Mouse (Mus musculus) lung, embryonic 14.5 days (tissue): ENCODE results near the gene Sirt2. TPM values are rescaled to one million over a fixed set of nuclear protein-coding genes. Genes with fewer than 3 reads are reported as not detected.

Experiments used
- ATAC-seq: fragments of 200-750 bp; cut with Nextera tagmentation; 2 replicates; pipeline ENCODE4 v1.8.0; 2017; ENCODE audit warnings: mild to moderate bottlenecking, moderate TSS enrichment, moderate library complexity; ENCODE audit not compliant: insufficient read depth
- DNase-seq: peaks from one replicate; pipeline ENCODE4 v3.0.0-alpha.2; 2015
- H3K27ac ChIP-seq: fragments of 300-500 bp; sonication (generic); 2 replicates; pipeline ENCODE4 v1.5.1; 2014; ENCODE audit warnings: low read depth, mild to moderate bottlenecking, moderate library complexity
- H3K27me3 ChIP-seq: fragments of 300-500 bp; sonication (generic); 2 replicates; pipeline ENCODE4 v1.6.1; 2014; ENCODE audit warnings: low read length, control low read depth; ENCODE audit not compliant: insufficient read depth
- H3K36me3 ChIP-seq: fragments of 300-500 bp; sonication (generic); 2 replicates; pipeline ENCODE4 v1.6.1; 2014; ENCODE audit warnings: control low read depth; ENCODE audit not compliant: insufficient read depth
- H3K4me1 ChIP-seq: fragments of 300-500 bp; sonication (generic); 2 replicates; pipeline ENCODE4 v1.6.1; 2014; ENCODE audit warnings: antibody characterized with exemption, control low read depth; ENCODE audit not compliant: insufficient read depth
- H3K4me2 ChIP-seq: fragments of 300-500 bp; sonication (generic); 2 replicates; pipeline ENCODE4 v1.6.1; 2014; ENCODE audit warnings: mild to moderate bottlenecking
- H3K4me3 ChIP-seq: fragments of 300-500 bp; sonication (generic); 2 replicates; pipeline ENCODE4 v1.5.1; 2014; ENCODE audit warnings: low read depth, low read length
- H3K9ac ChIP-seq: fragments of 300-500 bp; sonication (generic); 2 replicates; pipeline ENCODE4 v1.6.1; 2014
- H3K9me3 ChIP-seq: fragments of 300-500 bp; sonication (generic); 2 replicates; pipeline ENCODE4 v1.6.1; 2016; ENCODE audit warnings: low read depth, low read length, control low read depth
- CTCF ChIP-seq: IDR thresholded peaks from 2 replicates; pipeline ENCODE4 v1.5.1; 2016; ENCODE audit warnings: antibody characterized with exemption, low read depth
- WGBS: fragments of 180-500 bp; shearing (Covaris S2); extraction: QIAGEN DNeasy Blood & Tissue Kit; methylation state at CpG from one replicate; pipeline ENCODE4 v1.1.7; 2014; 5-methylcytosine and 5-hydroxymethylcytosine counted together
- polyA plus RNA-seq: library from polyadenylated mRNA; unstranded; fragments of >200 nt; fragmentation: Nextera tagmentation; extraction: Ambion mirVana; gene quantifications from 2 replicates; pipeline ENCODE4 v1.2.1, GENCODE M21; 2014

Gene Sirt2
- polyA plus RNA-seq, 1 experiment from 2014 or later, result 54.0 TPM

DNA sequence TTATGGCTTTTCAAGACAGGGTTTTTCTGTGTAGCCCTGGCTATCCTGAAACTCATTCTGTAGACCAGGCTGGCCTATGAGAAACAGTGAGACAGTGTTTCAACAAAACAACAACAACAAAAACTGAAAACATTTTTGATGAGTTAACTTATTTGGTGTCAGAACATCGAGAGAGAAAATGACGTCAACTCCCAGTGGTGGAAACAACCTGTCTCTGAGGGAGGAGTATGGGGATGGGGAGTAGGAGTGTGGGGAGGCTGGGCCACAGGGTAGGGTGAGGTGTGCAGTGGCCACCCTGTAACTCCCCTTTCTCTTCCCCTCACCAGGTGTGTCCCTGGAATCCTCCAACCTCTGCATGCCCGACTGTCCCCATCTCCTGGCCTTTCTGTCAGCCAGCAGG is 28.0 kb downstream of the Sirt2 start:
- H3K27me3 ChIP-seq, result no peaks in the 10 kb centered on the region
- no peak overlapping the region for H3K4me3 ChIP-seq
- H3K9me3 ChIP-seq, result no peaks in the 10 kb centered on the region
- no peak overlapping the region for H3K9ac ChIP-seq
- ATAC-seq (no peak), DNase-seq (no peak)
- H3K36me3 ChIP-seq, result no peaks in the 10 kb centered on the region
- H3K4me1 ChIP-seq, result peaks cover 6% of the 10 kb centered on the region; the same call in 1 of the 2 replicates
- no peak overlapping the region for H3K4me2 ChIP-seq
- TF ChIP-seq CTCF, result no peak
- H3K27ac ChIP-seq, result no peak overlapping the region
- 80% methylated on average over 3 of the region's 3 CpGs for WGBS

DNA sequence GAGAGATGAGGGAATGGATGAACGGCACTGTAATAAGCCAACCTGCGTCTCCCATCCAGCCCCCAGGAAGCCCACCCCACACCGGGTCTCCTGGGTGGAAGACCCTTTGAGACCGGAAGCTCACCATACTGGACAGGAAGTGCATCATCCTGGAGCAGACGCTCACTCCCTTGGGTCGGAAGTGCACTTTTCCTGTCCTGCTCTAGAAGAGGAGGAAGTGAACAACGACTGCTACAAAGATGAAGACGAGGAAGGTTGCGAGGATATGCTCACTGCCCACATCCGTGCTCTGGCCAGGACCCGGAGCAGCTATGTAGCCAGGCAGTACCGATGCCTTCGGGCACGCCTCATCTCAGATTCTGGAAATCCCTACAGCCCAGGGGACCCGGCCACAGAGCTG is 29.3 kb downstream of the Sirt2 start:
- H3K36me3 ChIP-seq, result no peaks in the 10 kb centered on the region
- no peak for TF ChIP-seq CTCF
- no peak overlapping the region for H3K4me3 ChIP-seq
- peaks cover 3% of the 10 kb centered on the region; the same call in 1 of the 2 replicates for H3K4me1 ChIP-seq
- ATAC-seq (no peak), DNase-seq (no peak)
- H3K27ac ChIP-seq, result peak overlapping the region; percentile 66; the same call in 1 of the 2 replicates
- H3K4me2 ChIP-seq, result peak overlapping the region; percentile 58
- no peaks in the 10 kb centered on the region for H3K9me3 ChIP-seq
- 68% methylated on average over 15 of the region's 15 CpGs for WGBS
- H3K9ac ChIP-seq, result 0 out of 2 replicates have a peak overlapping the region, but pooled peaks have one; percentile 17
- H3K27me3 ChIP-seq, result no peaks in the 10 kb centered on the region

DNA sequence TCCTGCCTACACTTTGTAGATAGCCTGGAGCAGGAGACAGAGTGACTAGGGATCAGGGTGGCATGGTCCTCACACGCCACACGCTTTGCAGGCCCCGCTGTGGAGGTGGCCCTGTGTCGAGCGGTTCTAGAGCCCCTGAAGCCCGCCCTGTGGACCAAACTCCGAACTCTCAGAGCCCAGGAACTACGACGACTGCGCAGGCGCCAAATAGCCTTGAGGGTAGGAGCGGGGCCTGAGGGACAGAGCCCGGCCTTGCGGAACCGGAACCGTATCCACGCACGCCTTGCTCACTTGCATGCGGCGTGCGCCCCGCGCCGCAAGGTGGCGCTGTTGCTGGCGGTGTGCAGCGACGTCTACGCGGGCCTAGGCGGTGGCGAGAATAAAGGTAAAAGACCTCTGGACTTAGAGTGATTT is 30.0 kb downstream of the Sirt2 start:
- peak; percentile 61 for ATAC-seq

DNA sequence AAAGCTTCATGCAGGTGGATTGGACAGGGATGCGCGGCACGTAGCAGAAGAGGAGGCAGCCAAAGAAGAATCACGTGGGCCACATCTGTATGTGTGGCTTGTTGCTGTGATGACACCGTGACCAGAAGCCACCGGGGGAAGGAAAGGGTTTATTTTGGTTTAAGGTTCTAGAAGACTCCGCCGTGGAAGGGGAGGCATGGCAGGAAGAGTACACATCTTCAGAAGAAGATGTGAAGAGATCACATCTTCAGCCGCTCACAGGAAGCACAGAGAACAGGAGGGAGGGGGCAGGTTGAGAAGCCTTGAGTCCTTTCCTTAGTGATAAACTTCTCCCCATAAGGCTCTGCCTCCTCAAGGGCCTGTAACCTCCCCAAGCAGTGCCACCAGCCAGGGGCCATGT is 33.5 kb downstream of the Sirt2 start:
- Histone ChIP-seq H3K4me2 (no peak overlapping the region), H3K9me3 (no peaks in the 10 kb centered on the region), H3K36me3 (no peaks in the 10 kb centered on the region), H3K4me1 (peaks cover 25% of the 10 kb centered on the region), H3K27ac (no peak overlapping the region), H3K4me3 (no peak overlapping the region), H3K27me3 (no peaks in the 10 kb centered on the region), H3K9ac (no peak overlapping the region)
- TF ChIP-seq CTCF, result no peak
- WGBS, result 88% methylated on average over 9 of the region's 9 CpGs
- no peak for ATAC-seq
- DNase-seq, result no peak

More for the DNA sequence above, 30.0 kb downstream of the Sirt2 start:
- Histone ChIP-seq H3K4me3 (peak overlapping the region; percentile 17), H3K4me1 (peaks cover 7% of the 10 kb centered on the region), H3K4me2 (peak overlapping the region; percentile 58), H3K27me3 (no peaks in the 10 kb centered on the region), H3K9ac (peak overlapping the region; percentile 17), H3K36me3 (no peaks in the 10 kb centered on the region), H3K27ac (peak overlapping the region; percentile 66), H3K9me3 (no peaks in the 10 kb centered on the region)
- 14% methylated on average over 32 of the region's 32 CpGs for WGBS
- peak; percentile 98 for TF ChIP-seq CTCF
- DNase-seq, result peak; percentile 85

DNA sequence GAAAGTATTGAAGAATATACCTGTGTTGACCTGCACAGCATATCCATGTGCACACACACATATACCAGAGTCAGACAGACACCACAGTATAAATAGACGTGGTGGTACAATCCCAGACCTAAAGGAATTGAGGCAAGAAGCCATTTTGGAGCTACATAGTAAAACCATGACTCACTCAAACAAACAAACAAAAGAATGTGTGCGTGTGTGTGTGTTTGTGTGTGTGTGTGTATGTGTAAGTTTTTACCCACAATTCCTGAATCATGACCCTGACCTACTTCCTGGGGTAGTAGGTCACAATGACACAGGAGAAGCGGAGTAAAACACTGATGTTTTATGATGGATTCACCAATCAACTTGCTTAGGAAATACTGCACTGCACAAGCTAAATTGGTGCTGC is 34.9 kb downstream of the Sirt2 start:
- DNase-seq (no peak), ATAC-seq (no peak)
- Histone ChIP-seq H3K9me3 (no peaks in the 10 kb centered on the region), H3K4me2 (peak overlapping the region; percentile 37; the same call in 1 of the 2 replicates), H3K4me3 (no peak overlapping the region), H3K36me3 (no peaks in the 10 kb centered on the region), H3K4me1 (peaks cover 25% of the 10 kb centered on the region), H3K27ac (peak overlapping the region; percentile 96), H3K9ac (no peak overlapping the region), H3K27me3 (no peaks in the 10 kb centered on the region)
- 54% methylated on average over 3 of the region's 3 CpGs for WGBS
- TF ChIP-seq CTCF, result no peak

DNA sequence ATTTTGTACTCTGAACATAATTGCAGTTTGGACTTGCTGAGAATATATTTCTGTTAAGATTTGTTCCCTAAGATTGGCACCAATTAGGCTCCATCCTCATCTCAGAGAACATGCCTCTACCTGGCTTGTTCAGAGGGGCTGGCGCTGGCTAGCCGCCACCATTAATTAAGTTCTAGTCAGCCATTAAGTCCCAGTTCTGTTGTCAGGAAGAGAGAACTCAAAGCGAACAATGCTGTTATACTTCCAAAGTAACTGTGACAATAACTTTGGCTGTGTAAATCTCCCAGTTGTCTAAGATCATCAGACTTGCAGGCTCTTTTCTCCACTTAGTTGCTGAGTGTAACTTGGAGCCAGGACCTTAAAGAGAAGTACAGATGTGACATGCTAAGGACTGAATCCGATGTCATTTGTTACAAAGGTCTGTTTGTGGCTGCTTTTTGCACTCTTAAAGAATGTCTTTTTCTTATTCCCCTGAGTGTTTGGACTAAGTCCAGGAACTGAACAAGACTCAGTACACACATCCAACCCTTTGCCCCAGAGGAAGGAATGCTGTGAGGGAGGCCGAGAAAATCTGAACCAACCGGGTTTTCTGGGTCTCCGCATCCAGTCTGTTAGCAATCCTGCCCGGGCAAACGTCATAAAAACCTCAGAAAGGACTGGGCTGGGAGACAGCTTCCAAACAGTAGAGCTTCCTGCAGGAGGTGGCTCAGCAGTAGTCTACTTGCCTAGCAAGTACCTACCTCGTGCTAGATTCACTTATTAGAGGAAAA is 35.6 kb downstream of the Sirt2 start:
- H3K9ac ChIP-seq, result no peak overlapping the region
- peak overlapping the region; percentile 37 for H3K4me2 ChIP-seq
- no peaks in the 10 kb centered on the region for H3K9me3 ChIP-seq
- no peaks in the 10 kb centered on the region for H3K27me3 ChIP-seq
- peak; percentile 52 for TF ChIP-seq CTCF
- H3K27ac ChIP-seq, result peak overlapping the region; percentile 96
- ATAC-seq (peak; percentile 68), DNase-seq (peak; percentile 90)
- peaks cover 25% of the 10 kb centered on the region for H3K4me1 ChIP-seq
- 21% methylated on average over 10 of the region's 10 CpGs for WGBS
- no peaks in the 10 kb centered on the region for H3K36me3 ChIP-seq
- no peak overlapping the region for H3K4me3 ChIP-seq

DNA sequence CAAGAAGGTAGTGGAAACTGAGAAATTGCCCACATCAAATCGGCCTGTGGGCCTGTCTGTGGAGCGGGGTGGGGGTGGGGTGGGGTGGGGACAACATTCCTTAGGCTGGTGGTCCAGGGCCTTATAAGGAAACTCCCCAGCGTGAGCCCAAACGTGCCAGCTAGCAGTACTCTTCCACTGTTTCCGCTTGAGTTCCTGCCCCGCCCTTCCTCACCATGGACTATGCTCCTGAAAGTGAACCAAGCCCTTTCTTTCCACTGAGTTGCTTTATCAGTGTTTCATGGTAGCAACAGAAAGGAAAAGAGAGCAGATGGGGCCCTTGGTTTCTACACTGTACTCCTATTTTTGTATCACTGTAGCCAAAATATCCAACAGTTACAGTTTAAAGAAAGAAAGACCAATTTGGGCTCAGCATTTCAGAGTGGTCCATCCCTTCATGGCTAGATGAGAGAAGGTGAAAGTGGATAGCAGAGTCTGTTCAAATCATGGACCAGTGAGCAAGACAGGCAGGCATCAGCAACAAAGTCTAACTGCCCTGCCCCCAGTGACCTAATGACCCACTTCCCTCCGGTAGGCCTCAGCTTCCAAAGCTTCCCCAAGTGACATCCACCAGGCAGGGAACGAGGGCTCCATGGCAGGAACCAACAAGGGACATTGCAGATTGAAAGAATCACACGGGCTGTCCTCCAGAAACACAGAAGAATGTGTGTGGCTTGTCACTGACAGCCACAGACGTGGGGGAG is 36.5 kb downstream of the Sirt2 start:
- Histone ChIP-seq H3K27me3 (no peaks in the 10 kb centered on the region), H3K4me1 (peaks cover 30% of the 10 kb centered on the region), H3K4me2 (peak overlapping the region; percentile 37), H3K36me3 (no peaks in the 10 kb centered on the region), H3K9me3 (no peaks in the 10 kb centered on the region), H3K9ac (peak overlapping the region; percentile 32), H3K4me3 (no peak overlapping the region), H3K27ac (peak overlapping the region; percentile 96)
- TF ChIP-seq CTCF, result no peak
- ATAC-seq, result peak; percentile 61
- peak; percentile 75 for DNase-seq
- WGBS, result 12% methylated on average over 10 of the region's 10 CpGs
